Mouse (Mus musculus) olfactory bulb, adult 2 months (tissue): ENCODE measurements around the gene Lrrc8b.

Experiments used
- CTCF ChIP-seq: fragments of 200-500 bp; IDR thresholded peaks from 2 replicates; pipeline ENCODE4 v1.5.1; 2012; ENCODE audit warnings: low read depth, mild to moderate bottlenecking, low read length, moderate library complexity; ENCODE audit not compliant: insufficient read depth
- POLR2A ChIP-seq: fragments of 200-500 bp; IDR thresholded peaks from 2 replicates; pipeline ENCODE4 v1.6.1; 2012; ENCODE audit warnings: mild to moderate bottlenecking, low read depth, low read length, moderate library complexity; ENCODE audit not compliant: insufficient read depth

DNA sequence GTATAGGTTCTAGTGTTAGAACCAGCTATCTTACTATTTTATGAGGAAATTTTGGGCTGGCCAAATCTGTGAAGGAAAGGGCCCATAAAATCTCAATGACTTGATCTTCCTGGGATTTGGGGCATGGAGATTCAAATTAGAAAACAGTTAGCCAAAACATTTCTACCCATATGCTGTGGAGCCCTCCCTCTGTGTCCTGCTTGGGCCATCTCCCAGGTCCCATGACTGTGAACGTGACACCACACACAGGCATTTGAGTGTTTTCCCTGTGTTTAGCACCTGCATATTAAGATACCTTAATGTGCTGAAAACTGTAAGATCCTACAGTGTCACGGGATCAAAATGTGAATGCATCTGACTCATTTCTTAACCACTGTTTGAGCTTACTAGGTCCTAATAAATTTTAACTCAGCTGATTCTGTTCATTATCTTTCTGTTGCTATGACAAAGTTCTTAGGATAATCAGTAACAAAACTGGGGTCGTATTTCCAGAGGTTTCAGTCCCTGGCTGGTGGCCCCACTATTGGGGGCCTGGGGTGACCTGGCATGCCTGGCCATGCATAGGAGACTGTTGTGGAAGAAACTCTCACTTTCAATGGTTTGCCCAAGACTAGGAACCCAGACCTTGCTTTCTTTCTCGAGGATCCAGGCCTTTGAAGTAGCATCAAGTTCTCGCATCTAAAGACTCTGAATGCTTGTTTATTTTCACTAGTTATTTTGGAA lies 57.6 kb downstream of the Lrrc8b start:
- no peak for TF ChIP-seq CTCF
- TF ChIP-seq POLR2A = no peak
